In genomic region chr5:101591236-101591635, GRCm38 (mm10) we compare ENCODE assay signal across 16 mouse cellular contexts.
"Had no signal": no experiment of that assay in that cellular context is flagged by ENCODE, and none has a peak within 500 bp of the region (broad histone marks: within the 10 kb centered on the region; RNA-seq: fewer than 3 reads in every experiment).

No protein-coding gene starts in this region.

- H3K27ac ChIP-seq: kidney, postnatal 0 days; layer of hippocampus, adult 2 months; limb, embryonic 12.5 days; liver, embryonic 13.5 days; lung, embryonic 15.5 days; macrophage had no signal

- DNase-seq: kidney, adult 11 months; kidney, adult 9 months; kidney, postnatal 36 days; liver; liver, embryonic 13.5 days; liver, postnatal 0 days; lung, postnatal 14 days; right cerebral cortex, postnatal 4 days; spleen, adult 18-20 months; thymus, adult 2 months; thymus, postnatal 25 days had no signal

- H3K9ac ChIP-seq: limb, embryonic 12.5 days; liver, embryonic 13.5 days; liver, postnatal 0 days; lung, embryonic 15.5 days had no signal

- H3K4me2 ChIP-seq: limb, embryonic 12.5 days; liver, embryonic 13.5 days; lung, embryonic 15.5 days had no signal

- H3K4me3 ChIP-seq: layer of hippocampus, adult 2 months; limb, embryonic 12.5 days; liver, embryonic 13.5 days; lung, embryonic 15.5 days had no signal

- H3K9me3 ChIP-seq: limb, embryonic 12.5 days; liver, embryonic 13.5 days; lung, embryonic 15.5 days had no signal

- H3K27me3 ChIP-seq: liver, embryonic 13.5 days; lung, embryonic 15.5 days had no signal

- H3K36me3 ChIP-seq: limb, embryonic 12.5 days; liver, embryonic 13.5 days; lung, embryonic 15.5 days had no signal

- ATAC-seq: liver, postnatal 0 days had no signal

- H3K4me1 ChIP-seq: liver, embryonic 13.5 days; lung, embryonic 15.5 days had no signal
